13 mouse cellular contexts compared by ENCODE assay signal in the genomic region with DNA sequence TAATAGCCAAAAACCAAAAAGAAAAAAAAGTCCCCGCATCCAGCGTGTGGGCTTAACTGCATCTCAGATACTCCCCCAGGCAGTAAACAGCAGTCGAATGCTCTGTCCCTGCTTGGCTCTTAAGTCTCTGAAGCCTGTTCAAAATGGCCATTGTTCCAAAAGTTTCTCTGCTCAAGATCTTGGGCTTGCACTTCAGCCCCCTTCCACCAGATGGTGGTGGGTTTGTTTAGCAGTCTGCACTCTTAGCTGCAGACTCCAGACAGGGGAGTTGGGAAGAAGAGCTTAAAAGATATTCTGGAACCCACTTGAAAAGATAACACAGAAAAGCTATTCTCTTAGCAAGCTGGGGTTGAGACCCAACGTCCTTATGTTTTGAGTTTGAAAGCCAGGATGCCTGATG.
DNase-seq lines count a peak whose midpoint lies in the region; ATAC-seq and TF ChIP-seq lines count a peak whose summit lies in the region.
"Had no signal": no experiment of that assay in that cellular context is flagged by ENCODE, and none has a peak within 500 bp of the region (broad histone marks: within the 10 kb centered on the region; RNA-seq: fewer than 3 reads in every experiment).

No protein-coding gene starts in this region.

- no peaks in the 10 kb centered on the region for H3K27me3 ChIP-seq in intestine, postnatal 0 days (replicated peaks; ENCODE audit: control insufficient read depth, insufficient read depth, low read length)
- H3K27me3 ChIP-seq in intestine, embryonic 16.5 days (replicated peaks; ENCODE audit: control insufficient read depth, insufficient read depth, low read length): no peaks in the 10 kb centered on the region
- no peaks in the 10 kb centered on the region for H3K27me3 ChIP-seq in midbrain, embryonic 11.5 days (ENCODE audit: control insufficient read depth, insufficient read depth, low read length)
- no peaks in the 10 kb centered on the region for H3K27me3 ChIP-seq in midbrain, embryonic 15.5 days (replicated peaks)
- no peaks in the 10 kb centered on the region for H3K27me3 ChIP-seq in midbrain, postnatal 0 days (ENCODE audit: insufficient read depth, low read length)
- H3K27me3 ChIP-seq: CH12.LX; embryonic facial prominence, embryonic 15.5 days; heart, embryonic 12.5 days; neural tube, embryonic 15.5 days had no signal

- TF ChIP-seq CTCF in intestine, postnatal 0 days (IDR thresholded peaks at IDR 0.05; ENCODE audit: low read depth): peak; percentile 34; the same call in 1 of the 2 replicates
- TF ChIP-seq CTCF in midbrain, postnatal 0 days (IDR thresholded peaks at IDR 0.05): peak; percentile 62

- no peak for ATAC-seq in intestine, postnatal 0 days
- ATAC-seq in intestine, embryonic 16.5 days: no peak
- no peak for ATAC-seq in midbrain, embryonic 11.5 days (ENCODE audit: low FRiP score)
- no peak for ATAC-seq in midbrain, embryonic 15.5 days (replicated peaks)
- ATAC-seq in midbrain, postnatal 0 days (ENCODE audit: low FRiP score): no peak

- H3K27ac ChIP-seq in intestine, postnatal 0 days (ENCODE audit: low read depth, low read length): no peak overlapping the region
- no peak overlapping the region for H3K27ac ChIP-seq in intestine, embryonic 16.5 days (ENCODE audit: low read length)
- H3K27ac ChIP-seq in midbrain, embryonic 11.5 days (ENCODE audit: low read depth, low read length): no peak overlapping the region
- H3K27ac ChIP-seq in midbrain, embryonic 15.5 days: no peak overlapping the region
- no peak overlapping the region for H3K27ac ChIP-seq in midbrain, postnatal 0 days (ENCODE audit: low read depth, low read length)
- H3K27ac ChIP-seq: embryonic facial prominence, embryonic 15.5 days; neural tube, embryonic 15.5 days had no signal

- WGBS in intestine, postnatal 0 days: 78% methylated on average over 4 of the region's 4 CpGs
- 79% methylated on average over 4 of the region's 4 CpGs for WGBS in intestine, embryonic 16.5 days
- 78% methylated on average over 4 of the region's 4 CpGs for WGBS in midbrain, embryonic 11.5 days
- WGBS in midbrain, embryonic 15.5 days: 68% methylated on average over 4 of the region's 4 CpGs
- WGBS in midbrain, postnatal 0 days: 78% methylated on average over 4 of the region's 4 CpGs

- no peak overlapping the region for H3K4me3 ChIP-seq in intestine, postnatal 0 days (ENCODE audit: low read depth, low read length)
- H3K4me3 ChIP-seq in intestine, embryonic 16.5 days (ENCODE audit: low read length): no peak overlapping the region
- no peak overlapping the region for H3K4me3 ChIP-seq in midbrain, embryonic 11.5 days (ENCODE audit: low read depth, low read length)
- no peak overlapping the region for H3K4me3 ChIP-seq in midbrain, embryonic 15.5 days
- no peak overlapping the region for H3K4me3 ChIP-seq in midbrain, postnatal 0 days (ENCODE audit: low read depth, low read length)
- H3K4me3 ChIP-seq: embryonic facial prominence, embryonic 15.5 days; heart, embryonic 12.5 days; neural tube, embryonic 15.5 days had no signal

- peak; percentile 76 for DNase-seq in midbrain, embryonic 11.5 days (ENCODE audit: low spot score, missing footprints)
- DNase-seq in embryo, embryonic 10 days (ENCODE audit: low spot score): peak; percentile 52
- peak; percentile 49 for DNase-seq in midbrain, postnatal 0 days (ENCODE audit: low spot score)
- DNase-seq in thymus, postnatal 4 days: no peak
- DNase-seq: adrenal gland, postnatal 25 days; kidney, postnatal 36 days had no signal

- H3K4me1 ChIP-seq in intestine, postnatal 0 days (replicated peaks; ENCODE audit: control insufficient read depth, insufficient read depth, low read length): no peaks in the 10 kb centered on the region
- no peaks in the 10 kb centered on the region for H3K4me1 ChIP-seq in intestine, embryonic 16.5 days (ENCODE audit: control insufficient read depth, insufficient read depth, low read length)
- no peaks in the 10 kb centered on the region for H3K4me1 ChIP-seq in midbrain, embryonic 11.5 days (ENCODE audit: control insufficient read depth, insufficient read depth, low read length)
- no peaks in the 10 kb centered on the region for H3K4me1 ChIP-seq in midbrain, embryonic 15.5 days
- H3K4me1 ChIP-seq in midbrain, postnatal 0 days (ENCODE audit: insufficient read depth, low read length): no peaks in the 10 kb centered on the region
- H3K4me1 ChIP-seq: embryonic facial prominence, embryonic 15.5 days; heart, embryonic 12.5 days; neural tube, embryonic 15.5 days had no signal

- no peak overlapping the region for H3K9ac ChIP-seq in intestine, postnatal 0 days (ENCODE audit: low read depth, low read length)
- H3K9ac ChIP-seq in intestine, embryonic 16.5 days (ENCODE audit: low read depth, low read length): no peak overlapping the region
- H3K9ac ChIP-seq in midbrain, embryonic 11.5 days (ENCODE audit: low read length): no peak overlapping the region
- H3K9ac ChIP-seq in midbrain, embryonic 15.5 days: no peak overlapping the region
- H3K9ac ChIP-seq in midbrain, postnatal 0 days (replicated peaks; ENCODE audit: low read length, poor library complexity, severe bottlenecking): no peak overlapping the region
- H3K9ac ChIP-seq: embryonic facial prominence, embryonic 15.5 days; heart, embryonic 12.5 days; neural tube, embryonic 15.5 days had no signal

- no peak overlapping the region for H3K4me2 ChIP-seq in intestine, postnatal 0 days (replicated peaks; ENCODE audit: low read depth)
- no peak overlapping the region for H3K4me2 ChIP-seq in intestine, embryonic 16.5 days (ENCODE audit: low read depth, low read length)
- H3K4me2 ChIP-seq in midbrain, embryonic 11.5 days: no peak overlapping the region
- no peak overlapping the region for H3K4me2 ChIP-seq in midbrain, embryonic 15.5 days
- H3K4me2 ChIP-seq in midbrain, postnatal 0 days (ENCODE audit: low read depth, low read length, poor library complexity, severe bottlenecking): no peak overlapping the region
- H3K4me2 ChIP-seq: embryonic facial prominence, embryonic 15.5 days; heart, embryonic 12.5 days; neural tube, embryonic 15.5 days had no signal

- no peaks in the 10 kb centered on the region for H3K9me3 ChIP-seq in intestine, postnatal 0 days (ENCODE audit: control insufficient read depth)
- no peaks in the 10 kb centered on the region for H3K9me3 ChIP-seq in intestine, embryonic 16.5 days (ENCODE audit: control insufficient read depth, low read length)
- H3K9me3 ChIP-seq in midbrain, embryonic 11.5 days (ENCODE audit: control insufficient read depth, low read length): no peaks in the 10 kb centered on the region
- H3K9me3 ChIP-seq in midbrain, embryonic 15.5 days: no peaks in the 10 kb centered on the region
- no peaks in the 10 kb centered on the region for H3K9me3 ChIP-seq in midbrain, postnatal 0 days (ENCODE audit: low read length)
- H3K9me3 ChIP-seq: embryonic facial prominence, embryonic 15.5 days; heart, embryonic 12.5 days; neural tube, embryonic 15.5 days had no signal

- H3K36me3 ChIP-seq in intestine, postnatal 0 days (ENCODE audit: control insufficient read depth, insufficient read depth): no peaks in the 10 kb centered on the region
- H3K36me3 ChIP-seq in intestine, embryonic 16.5 days (ENCODE audit: control insufficient read depth, insufficient read depth, low read length): no peaks in the 10 kb centered on the region
- no peaks in the 10 kb centered on the region for H3K36me3 ChIP-seq in midbrain, embryonic 11.5 days (ENCODE audit: control insufficient read depth, insufficient read depth, low read length)
- no peaks in the 10 kb centered on the region for H3K36me3 ChIP-seq in midbrain, embryonic 15.5 days (replicated peaks)
- no peaks in the 10 kb centered on the region for H3K36me3 ChIP-seq in midbrain, postnatal 0 days (ENCODE audit: insufficient read depth, low read length)
- H3K36me3 ChIP-seq: embryonic facial prominence, embryonic 15.5 days; heart, embryonic 12.5 days; neural tube, embryonic 15.5 days had no signal
